Mouse (Mus musculus): ENCODE measurements at regions not wholly inside any gene's neighbourhood (a gene's known extent, or its start where the extent isn't known, plus 50 kb on each side); places are given as distances from the start of the nearest gene placed in this dataset.

GRCm38 (mm10) chr3:52670628-52671028 is 346.4 kb downstream of the Cog6 start:
- TF ChIP-seq CTCF (IDR thresholded peaks at IDR 0.05; ENCODE audit: low read depth) (no peak), EP300 (IDR thresholded peaks at IDR 0.05; ENCODE audit: low read depth) (no peak)
